Mouse (Mus musculus) cerebellum, adult 2 months (tissue): ENCODE measurements at regions not wholly inside any gene's neighbourhood (a gene's known extent, or its start where the extent isn't known, plus 50 kb on each side); places are given as distances from the start of the nearest gene placed in this dataset.

Experiments
- CTCF ChIP-seq: fragments of 200-500 bp; IDR thresholded peaks from 2 replicates; pipeline ENCODE4 v1.5.1; 2011; ENCODE audit warnings: low read depth, mild to moderate bottlenecking, control low read depth, low read length, moderate library complexity, borderline replicate concordance; ENCODE audit not compliant: insufficient read depth
- POLR2A ChIP-seq: fragments of 200-500 bp; IDR thresholded peaks from 2 replicates; pipeline ENCODE4 v1.6.1; 2011; ENCODE audit warnings: low read length, control low read depth, borderline replicate concordance; ENCODE audit not compliant: insufficient read depth

GRCm38 (mm10) chr10:8043416-8044163 is 87.6 kb upstream of the Tab2 start:
- TF ChIP-seq CTCF (no peak), POLR2A (no peak)
